Mouse (Mus musculus): ENCODE data around the gene Hoxa11. TPM values are rescaled to one million over a fixed set of nuclear protein-coding genes. Genes with fewer than 3 reads are reported as not detected.
A peak's percentile ranks its signal among the peaks of the same experiment; 100 is the strongest.

Gene Hoxa11
- total RNA-seq, 2 experiments from 2014 or later: not detected

DNA sequence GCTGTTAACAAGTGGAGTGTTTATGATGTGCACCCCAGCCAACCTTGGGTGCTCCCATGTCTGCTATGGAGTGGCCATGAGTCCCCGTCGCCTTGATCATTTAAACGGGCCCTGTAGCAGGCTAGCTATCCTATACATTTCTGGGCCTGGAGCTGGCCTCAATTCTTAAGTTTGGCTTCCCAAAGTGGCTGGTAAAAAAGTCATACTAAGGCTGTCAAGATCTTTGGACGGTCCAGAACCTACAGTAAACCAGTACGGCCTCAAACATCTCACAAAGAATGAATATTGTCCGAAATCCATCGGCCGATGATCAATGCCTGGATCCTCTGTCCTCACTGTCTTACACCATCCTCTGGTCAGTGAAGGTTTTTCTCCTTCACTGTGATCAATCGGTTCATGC, 10.3 kb downstream of the Hoxa11 start:
- no peak for DNase-seq
- intact Hi-C loops (cut with DNase I): no loop called here

DNA sequence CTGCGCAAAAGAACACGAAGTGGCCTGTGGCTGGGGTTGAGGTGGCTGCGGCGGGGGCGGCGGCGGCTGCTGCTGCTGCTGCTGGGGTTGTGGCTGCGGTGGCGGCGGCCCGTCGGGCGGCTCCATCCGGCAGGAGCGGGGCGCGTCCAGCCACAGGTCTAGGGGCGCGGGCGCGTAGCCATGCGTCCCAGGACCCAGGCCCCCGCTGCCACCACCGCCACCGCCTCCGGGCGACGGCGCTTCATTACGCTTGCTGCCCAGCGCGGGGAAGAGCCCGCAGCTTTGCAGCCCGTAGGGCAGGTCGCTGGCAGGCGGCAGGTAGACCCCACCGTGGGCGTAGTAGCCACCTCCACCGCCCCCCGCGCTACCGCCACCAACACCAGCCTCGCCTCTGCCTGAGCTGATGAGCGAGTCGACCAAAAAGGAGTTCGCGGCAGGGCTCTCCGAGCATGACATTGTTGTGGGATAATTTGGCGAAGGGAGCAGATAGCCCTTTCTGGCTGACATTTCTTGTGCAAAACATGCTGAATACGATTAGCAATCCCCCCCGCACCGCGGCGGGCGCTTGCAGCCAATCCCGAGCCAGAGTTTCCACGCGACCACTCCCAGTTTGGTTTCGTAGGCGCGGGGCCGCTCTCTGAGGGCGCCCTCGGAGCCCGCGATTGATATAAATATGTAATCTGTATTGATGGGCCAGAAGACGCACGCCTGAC, 11.0 kb downstream of the Hoxa11 start:
- intact Hi-C loops (cut with DNase I): loop anchor here (5.0 kb wide), 1 partner anchor 1057 kb away; no protein-coding TSS in a partner anchor
- DNase-seq: no peak

DNA sequence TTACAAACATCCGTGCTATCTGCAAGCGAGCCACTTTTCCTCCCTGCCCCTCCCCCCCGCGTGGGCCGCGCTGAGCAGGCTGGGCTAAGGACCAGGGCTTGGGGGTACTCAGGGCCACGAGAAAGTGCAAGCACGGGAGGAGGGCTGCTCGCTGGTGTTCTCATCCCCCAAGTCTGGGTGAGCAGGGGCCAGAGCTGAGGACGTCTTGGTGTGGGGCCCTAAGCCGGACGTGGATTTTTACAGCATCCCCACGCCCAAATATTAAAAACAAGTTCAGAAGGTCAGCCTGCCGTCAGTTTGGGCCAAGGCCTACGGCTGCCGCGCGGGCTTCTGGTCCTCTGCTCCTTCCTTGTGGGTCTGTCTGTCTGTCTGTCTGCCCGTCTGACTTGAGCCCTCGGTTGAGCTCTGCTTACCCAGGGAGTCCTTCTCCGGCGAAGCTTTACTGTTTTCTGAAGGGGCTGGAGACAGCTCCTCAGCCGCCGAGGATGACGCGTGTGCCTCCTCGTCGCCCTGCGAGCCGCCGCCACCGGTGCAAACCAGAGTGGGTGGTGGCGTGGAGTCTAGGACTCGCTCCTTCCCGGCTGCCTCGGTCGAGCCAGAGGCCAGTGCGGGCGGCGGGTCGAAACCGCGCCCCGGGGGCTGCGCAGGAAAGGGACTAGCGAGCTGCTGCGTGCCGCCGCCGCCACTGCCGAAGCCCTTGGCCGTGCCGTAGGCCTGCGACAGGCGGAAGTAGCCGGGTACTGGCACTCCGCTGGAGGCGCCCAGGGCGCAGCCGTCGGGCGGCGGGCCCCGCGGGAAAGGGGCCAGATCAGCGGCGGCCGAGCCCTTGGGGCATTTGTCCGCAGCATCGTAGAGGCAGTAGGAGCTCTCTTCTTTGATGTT, 11.8 kb downstream of the Hoxa11 start:
- intact Hi-C loops (cut with DNase I): loop anchor here (5.0 kb wide), 1 partner anchor 1056 kb away; no protein-coding TSS in a partner anchor
- DNase-seq: peak in 1 of 2 experiments; percentile 29

DNA sequence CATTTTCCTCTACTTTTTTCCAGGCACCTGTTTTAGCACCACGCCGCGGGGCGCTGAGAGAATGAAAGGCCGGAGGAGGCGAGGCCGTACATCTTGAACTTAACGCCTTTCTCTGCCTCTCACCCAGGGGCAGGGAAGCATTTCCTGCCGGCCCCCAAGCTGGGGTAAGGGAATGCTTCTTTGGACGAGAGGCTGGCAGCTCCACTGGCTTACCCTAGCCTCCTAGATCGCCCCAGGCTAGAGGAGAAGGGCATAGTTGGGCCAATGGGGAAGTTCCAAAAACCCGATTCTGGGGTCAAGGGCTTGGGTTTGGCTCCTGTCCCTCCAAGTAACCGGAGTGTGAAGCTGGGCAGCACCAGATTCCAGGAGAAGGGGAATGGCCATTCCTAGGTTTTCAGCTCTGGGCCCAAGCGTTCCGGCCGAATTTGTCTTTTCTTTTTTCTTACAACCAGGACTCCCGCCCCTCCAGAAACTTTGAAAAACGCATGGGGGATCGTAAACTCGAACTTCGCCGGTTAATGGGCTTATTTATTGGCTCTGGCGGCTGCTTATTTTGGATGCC, 12.5 kb downstream of the Hoxa11 start:
- no peak for DNase-seq
- intact Hi-C loops (cut with DNase I): loop anchor here (5.0 kb wide), 1 partner anchor 1056 kb away; no protein-coding TSS in a partner anchor

DNA sequence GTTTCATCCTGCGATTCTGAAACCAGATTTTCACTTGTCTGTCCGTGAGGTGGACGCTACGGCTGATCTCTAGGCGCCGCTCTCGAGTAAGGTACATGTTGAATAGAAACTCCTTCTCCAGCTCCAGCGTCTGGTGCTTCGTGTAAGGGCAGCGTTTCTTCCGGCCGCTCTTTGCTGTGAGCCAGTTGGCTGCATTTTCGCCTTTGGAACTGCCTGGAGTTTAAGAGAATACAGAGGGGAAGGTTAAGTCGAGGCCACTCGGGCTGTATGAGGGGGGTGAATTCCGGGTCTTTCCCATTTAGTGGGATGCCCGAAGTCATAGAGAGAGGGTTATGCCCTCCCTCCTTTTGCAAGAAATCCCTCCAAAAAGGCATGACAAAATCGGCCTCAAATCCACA, 13.0 kb downstream of the Hoxa11 start:
- intact Hi-C loops (cut with DNase I): loop anchor here (5.0 kb wide), 1 partner anchor 1055 kb away; no protein-coding TSS in a partner anchor
- peak in 1 of 2 experiments; percentile 29 for DNase-seq

DNA sequence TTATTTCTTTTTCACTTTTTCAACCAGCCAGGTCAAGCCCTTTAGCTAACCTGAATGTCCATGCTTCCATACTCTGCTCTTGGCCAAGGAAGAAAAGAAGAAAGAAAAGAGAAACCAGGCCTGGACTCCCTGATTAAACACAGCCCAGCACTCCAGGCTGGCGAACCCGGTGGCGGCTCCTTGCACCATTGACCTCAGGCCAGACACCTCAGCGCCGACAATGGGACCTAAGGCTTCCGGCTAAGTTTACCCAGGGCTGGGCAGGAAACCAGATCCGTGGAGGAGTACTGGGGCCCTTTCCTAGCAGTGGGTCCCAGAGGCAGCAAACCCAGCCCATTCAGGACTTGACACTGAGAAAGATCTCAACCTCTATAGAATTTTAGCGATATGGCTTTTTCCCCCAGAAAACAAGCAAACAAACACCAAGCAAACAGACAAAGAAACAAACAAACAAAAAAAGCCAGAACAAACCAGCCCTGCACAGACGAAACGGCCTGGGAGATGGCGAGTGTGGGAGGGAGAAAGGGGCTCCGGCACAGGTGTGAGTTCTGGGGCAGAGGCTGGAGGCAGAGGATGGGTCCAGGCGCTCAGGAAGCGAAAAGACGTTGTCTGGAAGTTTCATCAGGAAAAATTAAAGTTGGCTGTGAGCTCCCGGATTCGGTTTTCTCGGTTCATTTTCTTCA, 13.6 kb downstream of the Hoxa11 start:
- DNase-seq: peak in 1 of 2 experiments; percentile 33
- intact Hi-C loops (cut with DNase I): loop anchor here (5.0 kb wide), 1 partner anchor 1055 kb away; no protein-coding TSS in a partner anchor

DNA sequence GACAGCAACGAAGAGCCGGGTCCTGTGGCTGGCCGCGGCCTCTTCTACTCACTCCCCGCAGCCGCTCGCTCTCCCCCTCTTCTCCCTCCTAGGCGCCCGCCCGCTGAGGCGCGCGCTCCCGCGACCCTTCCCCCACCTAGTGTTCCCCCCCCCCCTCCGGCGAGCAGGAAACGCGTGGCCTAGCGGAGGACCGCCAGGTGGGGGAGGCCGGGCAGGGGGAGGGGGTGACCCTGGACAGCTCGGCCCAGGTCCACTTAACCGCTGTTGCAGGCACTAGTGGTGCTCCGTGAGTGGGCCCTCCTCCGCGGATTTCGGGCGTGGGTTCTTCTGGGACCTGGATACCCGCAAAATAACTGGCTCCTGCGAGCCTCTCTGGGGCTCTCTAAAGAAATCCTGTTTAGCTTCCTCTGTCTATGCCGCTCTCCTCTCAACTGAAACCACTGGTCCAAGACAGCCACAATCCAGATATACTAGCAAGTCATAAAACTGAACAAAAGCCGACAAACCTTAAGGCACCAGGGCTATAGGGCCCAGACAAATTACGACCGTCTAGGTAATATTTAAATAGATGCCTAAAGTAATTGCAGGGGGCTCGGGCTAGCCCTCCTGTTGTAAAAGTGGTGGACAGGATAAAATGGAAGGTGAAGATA, 15.0 kb downstream of the Hoxa11 start, which contains the start of gene Hoxa9:
Gene Hoxa9 (minus strand): TSS at position 574 of the 650 bp plus-strand sequence.
- intact Hi-C loops (cut with DNase I): loop anchor here (5.0 kb wide), 1 partner anchor 1053 kb away; no protein-coding TSS in a partner anchor
- peak in 1 of 2 experiments; percentile 27 for DNase-seq

DNA sequence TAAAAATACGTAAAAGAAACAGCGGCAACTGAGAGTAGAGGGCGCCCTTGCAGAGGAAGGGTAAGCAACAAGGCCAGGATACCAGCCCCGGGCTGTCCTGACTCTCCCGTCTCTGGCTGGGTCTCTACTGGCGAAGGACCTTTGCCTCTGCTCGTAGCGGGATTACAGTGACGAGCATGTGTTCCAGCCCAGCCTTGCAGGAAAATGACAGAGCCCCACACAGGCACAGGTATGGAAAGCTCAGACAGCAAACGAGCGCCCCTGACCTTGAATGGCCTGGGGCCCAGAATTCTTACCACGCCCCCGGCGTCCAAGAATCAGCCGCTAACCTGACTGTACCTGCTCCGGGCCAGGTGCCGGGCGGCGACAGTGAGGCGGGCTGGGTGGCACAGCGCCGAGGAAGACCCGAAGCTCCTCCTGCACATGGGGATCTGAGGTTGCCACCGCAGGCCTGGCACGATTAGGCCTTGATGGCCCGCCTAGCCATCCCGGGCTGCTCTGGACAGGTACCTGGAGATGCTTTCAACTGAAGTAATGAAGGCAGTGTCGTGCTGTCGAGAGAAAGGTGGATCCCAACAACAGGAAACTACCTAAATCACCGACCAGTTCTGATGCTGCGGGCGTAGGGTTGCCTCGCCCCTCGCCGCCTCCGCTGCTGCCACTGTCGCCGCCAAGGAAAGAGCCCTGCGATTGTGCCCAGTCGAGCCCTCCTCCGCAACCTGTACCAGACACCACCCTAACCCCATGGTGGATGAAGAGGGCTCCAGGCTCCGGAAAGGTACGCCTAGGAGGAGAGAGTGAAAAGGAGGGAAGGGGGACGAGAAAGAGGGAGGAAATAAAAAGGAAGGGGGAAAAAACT, 15.8 kb downstream of the Hoxa11 start:
- intact Hi-C loops (cut with DNase I): loop anchor here (5.0 kb wide), 1 partner anchor 1052 kb away; no protein-coding TSS in a partner anchor
- peak in 1 of 2 experiments; percentile 9 for DNase-seq

DNA sequence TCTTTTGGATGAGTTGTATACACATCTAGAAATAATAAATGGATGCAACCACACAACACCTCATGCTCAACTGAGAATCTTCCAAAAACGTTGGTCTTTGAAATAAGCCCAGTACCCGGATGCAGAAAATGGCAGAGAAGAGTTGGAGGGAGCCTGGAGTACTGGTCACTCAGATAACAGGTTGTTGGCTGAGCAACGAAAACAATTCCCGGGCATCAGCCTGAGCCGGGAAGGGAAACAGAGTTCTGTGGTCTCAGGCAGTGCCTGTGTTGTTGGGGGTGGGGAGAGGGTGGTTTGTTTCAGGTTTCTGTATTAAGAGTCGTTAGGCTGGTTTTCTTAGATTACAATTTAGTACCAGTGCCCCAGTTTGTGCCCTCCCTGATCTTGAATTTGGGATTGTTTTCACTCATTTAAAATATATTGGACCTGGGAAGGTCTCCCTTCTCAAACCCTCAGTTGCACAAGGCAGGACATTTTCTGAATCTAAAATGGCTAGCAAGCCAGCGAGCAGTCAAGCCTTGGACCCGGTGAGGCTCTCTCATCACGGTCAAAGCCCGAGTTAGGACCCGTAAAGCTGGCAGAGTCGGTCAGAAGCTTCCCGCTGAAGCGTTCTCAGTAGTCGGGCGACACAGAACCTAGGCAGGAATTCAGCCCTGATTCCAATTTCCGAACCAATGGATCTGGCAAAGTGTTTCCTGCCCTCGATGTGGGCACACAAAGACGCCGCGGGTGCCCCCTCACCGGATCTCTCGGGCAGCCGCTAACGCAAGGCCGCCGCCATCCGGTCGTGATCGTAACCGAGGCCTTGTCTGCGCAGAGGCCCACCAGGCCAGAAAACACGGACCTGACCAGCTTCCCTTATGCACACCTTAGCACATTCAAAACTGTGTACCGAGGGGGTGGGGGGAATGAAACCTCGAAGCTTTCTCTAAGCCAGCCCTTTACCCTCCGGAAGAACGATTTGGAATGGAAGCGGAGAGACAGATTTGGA, 16.8 kb downstream of the Hoxa11 start:
- intact Hi-C loops (cut with DNase I): no loop called here
- peak in 1 of 2 experiments; percentile 29 for DNase-seq

DNA sequence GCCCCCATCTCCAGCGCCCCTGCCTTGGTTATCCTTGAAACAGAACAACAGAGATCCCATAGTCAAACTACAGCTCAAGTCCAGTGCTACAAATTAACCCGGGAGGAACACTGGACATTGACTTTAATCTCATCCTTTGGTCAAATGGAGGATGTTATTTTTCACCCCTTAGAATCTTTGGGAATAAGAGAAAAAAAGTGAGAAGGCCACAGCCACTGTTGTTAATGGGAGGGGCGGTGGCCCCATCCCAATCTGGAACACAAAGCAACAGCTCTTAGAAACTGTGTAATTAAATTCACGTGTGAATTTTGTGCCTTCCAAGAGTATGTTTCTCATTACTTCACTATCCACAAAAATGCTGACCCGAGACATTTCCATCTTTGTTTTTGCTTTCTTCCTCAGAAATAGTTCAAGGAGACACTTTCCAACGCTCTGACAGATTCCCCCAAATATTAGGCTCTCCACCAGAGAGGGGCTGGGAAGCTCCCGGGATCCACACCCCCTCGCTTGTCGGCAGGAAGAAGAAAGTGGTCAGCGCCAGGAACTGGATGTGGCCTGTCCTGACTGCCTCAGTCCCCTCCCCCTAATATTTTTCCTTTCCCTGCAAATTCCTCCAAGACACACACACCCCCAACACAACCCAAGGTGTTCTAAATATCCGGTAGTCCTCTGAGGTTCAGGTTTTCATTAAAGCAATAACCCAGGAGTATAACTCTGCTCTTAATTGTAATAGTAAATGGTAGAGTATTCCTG, 18.0 kb downstream of the Hoxa11 start:
- DNase-seq: no peak
- intact Hi-C loops (cut with DNase I): no loop called here

DNA sequence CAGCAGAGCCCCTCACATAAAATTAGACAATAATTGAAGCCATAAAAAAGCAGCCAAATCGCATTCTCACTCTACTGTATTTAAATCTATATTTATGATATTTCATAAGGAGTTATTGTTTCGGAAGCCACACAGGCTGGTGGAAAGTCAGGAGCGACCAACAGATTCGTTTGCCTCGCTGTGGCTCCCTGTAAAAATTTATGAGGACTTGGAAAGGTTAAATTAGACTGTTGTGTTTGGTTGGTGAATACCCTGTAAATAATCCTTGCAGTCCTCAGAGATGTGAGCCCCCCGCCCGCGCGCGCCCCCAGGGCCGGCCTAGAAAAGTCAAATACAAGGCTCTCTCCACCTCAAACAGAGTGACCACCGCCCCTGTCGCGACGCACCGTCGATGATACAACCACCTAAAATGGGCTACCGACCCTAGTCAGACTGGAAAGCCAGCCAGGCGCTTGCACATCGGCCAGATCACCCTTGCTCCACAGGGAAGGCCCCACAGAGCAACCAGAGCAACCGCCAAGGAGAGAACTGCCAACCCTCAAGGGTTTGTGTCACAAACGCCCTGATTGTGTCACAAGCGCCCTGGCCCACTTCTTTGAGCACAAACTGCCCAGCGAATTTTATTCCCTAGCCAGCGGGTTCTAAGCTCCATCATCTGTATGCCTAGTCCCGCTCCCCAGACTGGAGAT, 18.9 kb downstream of the Hoxa11 start:
- intact Hi-C loops (cut with DNase I): no loop called here
- DNase-seq: peak; percentile 23 to 24

DNA sequence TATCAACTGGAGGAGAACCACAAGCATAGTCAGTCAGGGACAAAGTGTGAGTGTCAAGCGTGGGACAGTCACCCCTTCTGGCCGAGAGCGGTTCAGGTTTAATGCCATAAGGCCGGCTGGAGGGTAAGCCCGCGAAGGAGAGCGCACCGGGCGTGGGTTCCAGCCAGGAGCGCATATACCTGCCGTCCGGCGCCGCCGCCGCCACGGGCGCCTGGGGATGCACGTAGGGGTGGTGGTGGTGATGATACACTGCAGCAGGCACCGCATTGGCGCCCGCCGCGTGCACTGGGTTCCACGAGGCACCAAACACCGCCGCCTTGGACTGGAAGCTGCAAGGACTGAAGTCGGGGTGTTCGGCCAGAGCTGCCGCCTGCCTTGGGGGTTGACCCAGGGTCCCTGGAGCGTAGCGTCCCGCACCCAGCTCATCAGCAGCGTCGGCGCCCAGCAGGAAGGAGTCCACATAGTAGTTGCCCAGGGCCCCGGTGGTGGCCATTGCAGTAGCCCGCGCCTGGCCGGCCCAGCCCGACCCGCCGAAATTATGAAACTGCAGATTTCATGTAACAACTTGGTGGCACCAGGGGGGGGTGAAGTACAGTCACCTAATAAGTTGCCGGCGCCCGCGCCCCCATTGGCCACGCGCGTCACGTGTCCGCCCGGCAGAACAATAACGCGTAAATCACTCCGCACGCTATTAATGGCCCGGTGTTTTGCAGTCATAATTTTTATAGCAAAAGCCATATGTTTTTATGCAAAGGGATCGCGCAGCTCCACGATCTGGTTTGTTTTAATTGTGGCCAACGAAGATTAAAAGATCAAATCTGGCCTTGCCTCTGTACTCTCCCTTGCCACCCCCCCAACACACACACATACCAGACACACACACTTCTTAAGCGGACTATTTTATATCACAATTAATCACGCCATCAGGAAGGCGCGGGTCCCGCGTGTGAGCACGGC, 19.7 kb downstream of the Hoxa11 start:
- DNase-seq: peak in 1 of 2 experiments; percentile 26
- intact Hi-C loops (cut with DNase I): no loop called here

DNA sequence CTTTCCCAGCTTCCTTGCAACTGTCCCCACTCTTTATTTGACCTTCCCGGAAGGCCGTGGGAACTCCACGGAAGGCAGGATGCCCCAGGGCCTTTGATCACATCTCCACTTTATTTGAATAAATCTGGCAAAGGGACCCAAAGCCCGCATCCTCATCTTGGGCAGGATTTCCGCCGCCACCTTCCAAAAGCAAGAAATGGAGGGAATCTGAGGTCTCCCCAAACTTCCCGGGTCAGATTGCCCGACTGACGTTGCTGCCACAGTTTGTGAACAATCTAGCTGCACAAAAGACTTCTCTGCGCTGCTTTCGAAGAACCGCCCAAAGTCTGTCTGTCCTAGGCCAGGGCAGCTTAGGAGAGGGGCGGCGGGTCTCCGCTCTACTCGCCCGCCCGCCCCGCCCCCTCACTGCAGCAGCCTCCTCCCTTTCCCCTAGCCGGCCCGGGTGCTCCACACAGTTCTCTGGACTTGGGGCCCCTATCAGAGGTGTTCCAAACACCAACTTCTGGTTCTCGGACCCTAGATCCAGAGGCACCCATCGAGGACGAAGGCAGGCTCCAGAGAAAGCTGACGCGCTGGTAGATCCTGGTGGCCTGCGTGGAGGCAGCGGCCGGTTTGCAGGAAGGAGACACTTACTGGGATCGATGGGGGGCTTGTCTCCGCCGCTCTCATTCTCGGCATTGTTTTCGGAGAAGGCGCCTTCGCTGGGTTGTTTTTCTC, 20.6 kb downstream of the Hoxa11 start:
- intact Hi-C loops (cut with DNase I): loop anchor here (5.0 kb wide), 2 partner anchors 353 to 1043 kb away; no protein-coding TSS in a partner anchor
- no peak for DNase-seq
